9 mouse cellular contexts compared by ENCODE assay signal in genomic region chr17:56479358-56479757, GRCm38 (mm10). TPM values are rescaled to one million over a fixed set of nuclear protein-coding genes. Genes with fewer than 3 reads are reported as not detected.
DNase-seq lines count a peak whose midpoint lies in the region; ATAC-seq and TF ChIP-seq lines count a peak whose summit lies in the region.
"Had no signal": no experiment of that assay in that cellular context is flagged by ENCODE, and none has a peak within 500 bp of the region (broad histone marks: within the 10 kb centered on the region; RNA-seq: fewer than 3 reads in every experiment).

No protein-coding gene starts in this region.

- H3K4me1 ChIP-seq in heart, embryonic 11.5 days (ENCODE audit: control insufficient read depth, insufficient read depth, low read length), result peaks cover 10% of the 10 kb centered on the region
- peaks cover 3% of the 10 kb centered on the region for H3K4me1 ChIP-seq in embryonic facial prominence, embryonic 11.5 days (ENCODE audit: control insufficient read depth, insufficient read depth, low read length)
- H3K4me1 ChIP-seq in kidney, postnatal 0 days (replicated peaks; ENCODE audit: insufficient read depth, low read length), result peaks cover 13% of the 10 kb centered on the region

- H3K9me3 ChIP-seq in heart, embryonic 11.5 days (replicated peaks; ENCODE audit: control insufficient read depth, low read length), result no peaks in the 10 kb centered on the region
- H3K9me3 ChIP-seq in embryonic facial prominence, embryonic 11.5 days (replicated peaks; ENCODE audit: control insufficient read depth, low read length), result no peaks in the 10 kb centered on the region
- H3K9me3 ChIP-seq in kidney, postnatal 0 days (replicated peaks; ENCODE audit: low read length), result no peaks in the 10 kb centered on the region

- DNase-seq in heart, adult 18-20 months, result peak; percentile 78 to 87
- DNase-seq in A20 (ENCODE audit: low read depth, low spot score), result peak; percentile 74
- DNase-seq in adrenal gland, postnatal 10 days, result peak; percentile 82
- peak; percentile 85 for DNase-seq in embryonic facial prominence, embryonic 11.5 days (ENCODE audit: low spot score)
- DNase-seq in kidney, postnatal 0 days (ENCODE audit: low spot score), result peak; percentile 85
- peak; percentile 80 to 84 for DNase-seq in lung, postnatal 4 days
- peak; percentile 89 for DNase-seq in splenic B cell, adult 2 months (ENCODE audit: low read depth, low spot score)

- peak; percentile 95 for TF ChIP-seq CTCF in kidney, postnatal 0 days (IDR thresholded peaks at IDR 0.05; ENCODE audit: low read depth)

- peaks cover 17% of the 10 kb centered on the region for H3K27me3 ChIP-seq in heart, embryonic 11.5 days (ENCODE audit: control insufficient read depth, insufficient read depth, low read length)
- peaks cover under 1% of the 10 kb centered on the region for H3K27me3 ChIP-seq in embryonic facial prominence, embryonic 11.5 days (ENCODE audit: control insufficient read depth, insufficient read depth, low read length)
- H3K27me3 ChIP-seq in kidney, postnatal 0 days (ENCODE audit: insufficient read depth, low read length), result peaks cover 8% of the 10 kb centered on the region; the same call in 1 of the 2 replicates
- no peaks in the 10 kb centered on the region for H3K27me3 ChIP-seq in splenic B cell, adult 2 months (ENCODE audit: control insufficient read depth, insufficient read depth, low read length, poor library complexity, severe bottlenecking)

- no peak for ATAC-seq in heart, embryonic 11.5 days (replicated peaks; ENCODE audit: insufficient number of reproducible peaks, low FRiP score, low TSS enrichment)
- ATAC-seq in embryonic facial prominence, embryonic 11.5 days (replicated peaks; ENCODE audit: insufficient number of reproducible peaks, low FRiP score, low TSS enrichment, low read depth), result no peak
- ATAC-seq in kidney, postnatal 0 days (replicated peaks; ENCODE audit: low FRiP score, low read depth), result no peak

- no peak overlapping the region for H3K27ac ChIP-seq in heart, embryonic 11.5 days (ENCODE audit: low read depth, low read length)
- no peak overlapping the region for H3K27ac ChIP-seq in embryonic facial prominence, embryonic 11.5 days (replicated peaks; ENCODE audit: low read depth, low read length)
- 0 out of 2 replicates have a peak overlapping the region, but pooled peaks have one; percentile 13 for H3K27ac ChIP-seq in kidney, postnatal 0 days

- no peaks in the 10 kb centered on the region for H3K36me3 ChIP-seq in heart, embryonic 11.5 days (ENCODE audit: control insufficient read depth, insufficient read depth, low read length)
- no peaks in the 10 kb centered on the region for H3K36me3 ChIP-seq in embryonic facial prominence, embryonic 11.5 days (replicated peaks; ENCODE audit: control insufficient read depth, insufficient read depth, low read depth, low read length)
- H3K36me3 ChIP-seq in kidney, postnatal 0 days (ENCODE audit: insufficient read depth, low read length), result no peaks in the 10 kb centered on the region
- H3K36me3 ChIP-seq in splenic B cell, adult 2 months (ENCODE audit: control insufficient read depth, insufficient read depth, low read length, poor library complexity, severe bottlenecking), result no peaks in the 10 kb centered on the region

- WGBS in heart, embryonic 11.5 days (ENCODE audit: insufficient replicate concordance), result 18% methylated on average over 6 of the region's 6 CpGs
- 14% methylated on average over 6 of the region's 6 CpGs for WGBS in embryonic facial prominence, embryonic 11.5 days
- 12% methylated on average over 6 of the region's 6 CpGs for WGBS in kidney, postnatal 0 days

- H3K4me2 ChIP-seq in heart, embryonic 11.5 days, result no peak overlapping the region
- H3K4me2 ChIP-seq in embryonic facial prominence, embryonic 11.5 days (ENCODE audit: low read depth, low read length), result no peak overlapping the region
- no peak overlapping the region for H3K4me2 ChIP-seq in kidney, postnatal 0 days (ENCODE audit: low read length)

- H3K9ac ChIP-seq in heart, embryonic 11.5 days (ENCODE audit: low read depth, low read length), result no peak overlapping the region
- no peak overlapping the region for H3K9ac ChIP-seq in embryonic facial prominence, embryonic 11.5 days (replicated peaks; ENCODE audit: low read length)
- H3K9ac ChIP-seq in kidney, postnatal 0 days (ENCODE audit: low read depth, low read length), result no peak overlapping the region

- H3K4me3 ChIP-seq in heart, embryonic 11.5 days (ENCODE audit: low read depth, low read length), result no peak overlapping the region
- H3K4me3 ChIP-seq in embryonic facial prominence, embryonic 11.5 days (ENCODE audit: low read depth, low read length), result no peak overlapping the region
- H3K4me3 ChIP-seq in kidney, postnatal 0 days (replicated peaks; ENCODE audit: low read depth, low read length), result no peak overlapping the region

RNA-seq across cellular contexts. Expression of gene Ptprs, which starts 3.1 kb away (rescaled TPM):
- total RNA-seq in heart, adult 18-20 months (2021), result 10 to 100 TPM; 50.3 to 54.3 TPM
- 53.0 and 58.1 TPM in 2 replicates for polyA plus RNA-seq in heart, embryonic 11.5 days (2014; fragmentation: Nextera tagmentation; extraction: Ambion mirVana)
- 100 to 1,000 TPM in 1 of 2 experiments, 10 to 100 TPM in 1; 77.1 to 106 TPM for total RNA-seq in adrenal gland, postnatal 10 days (2021)
- 80.1 and 81.5 TPM in 2 replicates for polyA plus RNA-seq in embryonic facial prominence, embryonic 11.5 days (2014; fragmentation: Nextera tagmentation; extraction: Ambion mirVana)
- polyA plus RNA-seq in kidney, postnatal 0 days (2015; fragmentation: Nextera tagmentation; extraction: Ambion mirVana), result 44.7 and 45.3 TPM in 2 replicates

RNA-seq across cellular contexts. Expression of gene Znrf4, which starts 32.9 kb away (rescaled TPM):
- not detected for total RNA-seq in heart, adult 18-20 months (2021)
- not detected in 2 replicates for polyA plus RNA-seq in heart, embryonic 11.5 days (2014; fragmentation: Nextera tagmentation; extraction: Ambion mirVana)
- not detected for total RNA-seq in adrenal gland, postnatal 10 days (2021)
- not detected in 2 replicates for polyA plus RNA-seq in embryonic facial prominence, embryonic 11.5 days (2014; fragmentation: Nextera tagmentation; extraction: Ambion mirVana)
- polyA plus RNA-seq in kidney, postnatal 0 days (2015; fragmentation: Nextera tagmentation; extraction: Ambion mirVana), result not detected in 2 replicates
- total RNA-seq: layer of hippocampus, postnatal 25 days had no signal
